Mouse (Mus musculus): ENCODE measurements at regions not wholly inside any gene's neighbourhood (a gene's known extent, or its start where the extent isn't known, plus 50 kb on each side); places are given as distances from the start of the nearest gene placed in this dataset.

GRCm38 (mm10) chr16:68704569-68704968 is 1083.9 kb upstream of the Cadm2 start:
- no peak overlapping the region for H3K4me3 ChIP-seq
- no peak for DNase-seq
- intact Hi-C loops (cut with DNase I) = no loop called here
- TF ChIP-seq CTCF (IDR thresholded peaks at IDR 0.05) = no peak
- no peak overlapping the region for H3K27ac ChIP-seq

- no peak for DNase-seq
- Histone ChIP-seq H3K4me3 (no peak overlapping the region), H3K27ac (no peak overlapping the region)
- no peak for TF ChIP-seq CTCF (IDR thresholded peaks at IDR 0.05)
- intact Hi-C loops (cut with DNase I) = no loop called here
Measured at GRCm38 (mm10) chr16:68666972-68667538, 1046.3 kb upstream of the Cadm2 start.

DNA sequence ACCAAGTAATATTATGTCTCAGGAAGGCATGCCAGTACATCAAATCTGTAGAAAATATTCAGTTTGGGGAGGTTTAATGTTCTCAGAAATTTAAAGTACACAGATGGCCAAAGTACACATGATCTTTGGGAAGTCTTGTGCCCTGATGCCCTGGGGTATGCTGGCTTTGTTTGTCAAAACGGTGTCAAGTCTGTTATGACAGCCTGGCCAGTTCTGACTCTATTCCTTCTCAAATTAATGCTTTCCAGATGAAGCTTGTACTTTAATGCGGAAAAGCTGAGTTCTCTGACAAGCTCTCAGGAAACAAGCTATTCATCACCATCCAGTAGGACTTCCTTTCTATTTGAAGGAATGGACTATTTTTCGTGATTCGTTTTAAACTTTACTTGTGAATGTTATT is 1037.7 kb upstream of the Cadm2 start:
- intact Hi-C loops (cut with DNase I) = no loop called here
- TF ChIP-seq CTCF (IDR thresholded peaks at IDR 0.05) = no peak
- no peak for DNase-seq
- Histone ChIP-seq H3K4me3 (no peak overlapping the region), H3K27ac (no peak overlapping the region)

GRCm38 (mm10) chr16:68627976-68628375 is 1007.3 kb upstream of the Cadm2 start:
- DNase-seq = no peak
- intact Hi-C loops (cut with DNase I) = no loop called here
- Histone ChIP-seq H3K27ac (no peak overlapping the region), H3K4me3 (no peak overlapping the region)
- no peak for TF ChIP-seq CTCF (IDR thresholded peaks at IDR 0.05)

GRCm38 (mm10) chr16:68614041-68614440 is 993.3 kb upstream of the Cadm2 start:
- peak; percentile 14; the same call in 1 of the 2 replicates for TF ChIP-seq CTCF (IDR thresholded peaks at IDR 0.05)
- intact Hi-C loops (cut with DNase I) = no loop called here
- Histone ChIP-seq H3K27ac (no peak overlapping the region), H3K4me3 (no peak overlapping the region)
- no peak for DNase-seq
